Mouse (Mus musculus) right cerebral cortex, postnatal 25 days (tissue): ENCODE data around the gene Camta1.
A peak's percentile ranks its signal among the peaks of the same experiment; 100 is the strongest.

Experiments
- DNase-seq: peaks from one replicate; pipeline ENCODE4 v3.0.0; 2022

Camta1 gene

GRCm38 (mm10) chr4:151778511-151778910 lies 83.2 kb downstream of the Camta1 start:
- no peak for DNase-seq

DNA sequence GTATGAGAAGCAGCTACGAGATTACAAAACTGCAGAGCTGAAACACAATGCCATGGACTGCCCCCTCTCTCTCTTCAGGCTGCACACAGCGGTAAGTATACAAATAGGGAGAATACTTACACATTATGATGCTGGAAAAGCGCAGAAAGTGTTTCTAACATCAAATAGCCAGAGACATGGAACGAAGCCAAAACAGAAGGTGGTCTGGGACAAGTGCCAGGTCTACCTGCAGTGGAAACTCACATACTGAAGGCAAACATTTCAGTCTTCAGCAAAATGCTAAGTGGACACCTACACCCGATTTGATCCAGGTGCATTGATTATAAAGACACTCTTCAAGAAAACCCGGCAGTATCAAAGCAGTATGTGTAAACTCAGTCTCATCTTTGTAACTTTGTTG lies 84.2 kb downstream of the Camta1 start:
- no peak for DNase-seq

- no peak for DNase-seq
Measured at GRCm38 (mm10) chr4:151775441-151775840, 86.2 kb downstream of the Camta1 start.

- no peak for DNase-seq
Measured at GRCm38 (mm10) chr4:151773651-151774050, 88.0 kb downstream of the Camta1 start.

- no peak for DNase-seq
Measured at GRCm38 (mm10) chr4:151773007-151773406, 88.7 kb downstream of the Camta1 start.

GRCm38 (mm10) chr4:151770697-151771096 lies 91.0 kb downstream of the Camta1 start:
- DNase-seq = no peak

GRCm38 (mm10) chr4:151767786-151768185 lies 93.9 kb downstream of the Camta1 start:
- no peak for DNase-seq

GRCm38 (mm10) chr4:151767361-151767760 lies 94.3 kb downstream of the Camta1 start:
- DNase-seq = no peak

GRCm38 (mm10) chr4:151765376-151765775 lies 96.3 kb downstream of the Camta1 start:
- peak; percentile 9 for DNase-seq

- DNase-seq = no peak
Measured at GRCm38 (mm10) chr4:151763928-151764327, 97.7 kb downstream of the Camta1 start.

- no peak for DNase-seq
Measured at GRCm38 (mm10) chr4:151759095-151759494, 102.6 kb downstream of the Camta1 start.

- DNase-seq = no peak
Measured at GRCm38 (mm10) chr4:151758337-151758736, 103.3 kb downstream of the Camta1 start.

- no peak for DNase-seq
Measured at GRCm38 (mm10) chr4:151757261-151757660, 104.4 kb downstream of the Camta1 start.

DNA sequence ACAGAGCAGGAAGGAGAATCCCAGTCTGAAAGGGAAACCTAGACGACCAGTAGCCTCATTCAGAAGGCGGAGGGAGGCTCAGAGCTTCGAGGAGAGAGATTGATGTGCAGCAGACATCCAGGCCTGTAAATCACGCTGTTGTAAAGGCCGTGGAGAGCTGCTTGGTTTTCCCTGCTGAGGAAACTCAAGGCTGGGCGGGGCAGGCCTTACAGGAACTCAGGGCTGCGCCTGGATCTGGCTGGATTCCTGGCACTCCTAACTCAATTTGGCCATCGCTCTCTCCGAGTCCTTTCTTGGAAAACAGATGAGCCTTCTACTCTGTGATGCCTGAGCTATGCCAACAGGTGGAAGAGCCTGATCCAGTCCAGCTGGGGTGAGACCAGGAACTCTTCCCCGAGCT lies 105.3 kb downstream of the Camta1 start:
- no peak for DNase-seq

- DNase-seq = no peak
Measured at GRCm38 (mm10) chr4:151753231-151753630, 108.4 kb downstream of the Camta1 start.

DNA sequence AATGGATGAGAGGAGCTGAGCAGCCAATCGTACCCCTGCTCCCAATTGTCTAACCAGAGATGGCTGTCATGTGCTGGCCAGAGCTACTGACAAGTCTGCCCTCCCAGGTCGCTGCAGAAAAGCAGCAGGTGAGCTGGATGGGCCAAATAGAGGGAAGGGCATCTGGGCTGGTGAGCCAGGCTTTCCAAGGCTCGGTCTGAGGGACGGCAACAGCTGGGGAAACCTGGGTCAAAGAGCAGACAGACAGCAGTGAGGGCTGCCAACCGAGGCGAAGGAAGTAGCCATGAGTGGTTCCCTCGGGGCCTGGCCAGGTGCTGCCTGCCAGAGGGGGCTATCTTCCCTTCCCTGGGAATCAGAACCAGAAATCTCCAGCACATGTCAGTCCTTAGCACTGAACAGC lies 109.1 kb downstream of the Camta1 start:
- DNase-seq = no peak

- DNase-seq = no peak
Measured at GRCm38 (mm10) chr4:151751270-151751945, 110.3 kb downstream of the Camta1 start.

DNA sequence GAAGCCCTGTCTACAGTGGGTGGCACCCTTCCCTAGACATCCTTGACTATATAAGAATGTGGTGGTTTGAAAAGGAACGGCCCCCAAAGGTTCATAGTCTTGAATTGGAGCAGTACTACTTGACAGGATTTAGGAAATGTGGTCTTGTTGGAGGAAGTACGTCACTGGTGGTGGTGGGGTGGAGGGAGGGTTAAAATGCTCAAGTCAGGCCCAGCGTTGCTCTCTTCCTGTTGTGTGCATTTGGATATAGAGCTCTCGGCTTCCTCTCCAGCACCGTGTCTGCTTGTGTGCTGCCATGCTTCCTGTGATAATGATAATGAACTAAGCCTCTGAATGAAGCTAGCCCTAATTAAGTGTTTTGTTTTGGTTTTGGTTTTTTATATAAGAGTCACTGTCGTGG lies 114.0 kb downstream of the Camta1 start:
- DNase-seq = no peak

- no peak for DNase-seq
Measured at GRCm38 (mm10) chr4:151746002-151746606, 115.6 kb downstream of the Camta1 start.

GRCm38 (mm10) chr4:151741249-151742137 lies 120.2 kb downstream of the Camta1 start:
- DNase-seq = no peak

GRCm38 (mm10) chr4:151739348-151739956 lies 122.2 kb downstream of the Camta1 start:
- DNase-seq = no peak

GRCm38 (mm10) chr4:151738875-151739274 lies 122.8 kb downstream of the Camta1 start:
- DNase-seq = no peak

GRCm38 (mm10) chr4:151738280-151738679 lies 123.4 kb downstream of the Camta1 start:
- no peak for DNase-seq
